Mouse (Mus musculus) bone marrow, adult 2 months (tissue): ENCODE results near the gene Usmg5. TPM values are rescaled to one million over a fixed set of nuclear protein-coding genes. Genes with fewer than 3 reads are reported as not detected.

Source experiments
- H3K27ac ChIP-seq: fragments of 200-500 bp; 2 replicates; pipeline ENCODE4 v1.5.1; 2012; ENCODE audit warnings: low read depth, mild to moderate bottlenecking, control low read depth, inconsistent platforms, low read length; ENCODE audit not compliant: control insufficient read depth, poor library complexity, insufficient read depth
- H3K4me1 ChIP-seq: fragments of 200-500 bp; 2 replicates; pipeline ENCODE4 v1.6.1; 2011; ENCODE audit warnings: low read length; ENCODE audit not compliant: control insufficient read depth, insufficient read depth
- H3K4me3 ChIP-seq: fragments of 200-500 bp; replicated peaks from 2 replicates; pipeline ENCODE3; 2011; ENCODE audit warnings: mild to moderate bottlenecking, low read depth, low read length, control low read depth; ENCODE audit not compliant: control insufficient read depth
- CTCF ChIP-seq: fragments of 200-500 bp; IDR thresholded peaks from 2 replicates; pipeline ENCODE4 v1.5.1; 2011; ENCODE audit warnings: low read length, control low read depth; ENCODE audit not compliant: control insufficient read depth, insufficient read depth
- POLR2A ChIP-seq: fragments of 200-500 bp; IDR thresholded peaks from 2 replicates; pipeline ENCODE4 v1.6.1; 2011; ENCODE audit warnings: low read depth, mild to moderate bottlenecking, control low read depth, low read length, borderline replicate concordance; ENCODE audit not compliant: control insufficient read depth
- WGBS: fragments of 180-500 bp; shearing (Covaris S2); methylation state at CpG from one replicate; pipeline ENCODE4 v1.1.7; 2018; 5-methylcytosine and 5-hydroxymethylcytosine counted together
- polyA plus RNA-seq: library from polyadenylated mRNA; stranded (reverse); fragments of >200 nt; gene quantifications from 2 replicates; pipeline ENCODE4 v1.2.4, GENCODE M21; 2011; ENCODE audit warnings: low replicate concordance; ENCODE audit not compliant: missing spikeins, insufficient read depth, insufficient read length

Usmg5 gene
- polyA plus RNA-seq, 1 experiment, result 341 TPM

- TF ChIP-seq POLR2A (no peak), CTCF (no peak)
- Histone ChIP-seq H3K27ac (no peak overlapping the region), H3K4me1 (no peaks in the 10 kb centered on the region; the same call in 1 of the 2 replicates), H3K4me3 (peak overlapping the region; percentile 32)
- 8% methylated on average over 7 of the region's 7 CpGs for WGBS
These were observed 40.6 kb downstream of the Usmg5 start for GRCm38 (mm10) chr19:47049840-47050239.

- TF ChIP-seq POLR2A (no peak), CTCF (no peak)
- 64% methylated on average over 4 of the region's 4 CpGs for WGBS
- Histone ChIP-seq H3K4me1 (no peaks in the 10 kb centered on the region; the same call in 1 of the 2 replicates), H3K4me3 (no peak overlapping the region), H3K27ac (no peak overlapping the region)
These were observed 41.4 kb downstream of the Usmg5 start for GRCm38 (mm10) chr19:47049061-47049460.

DNA sequence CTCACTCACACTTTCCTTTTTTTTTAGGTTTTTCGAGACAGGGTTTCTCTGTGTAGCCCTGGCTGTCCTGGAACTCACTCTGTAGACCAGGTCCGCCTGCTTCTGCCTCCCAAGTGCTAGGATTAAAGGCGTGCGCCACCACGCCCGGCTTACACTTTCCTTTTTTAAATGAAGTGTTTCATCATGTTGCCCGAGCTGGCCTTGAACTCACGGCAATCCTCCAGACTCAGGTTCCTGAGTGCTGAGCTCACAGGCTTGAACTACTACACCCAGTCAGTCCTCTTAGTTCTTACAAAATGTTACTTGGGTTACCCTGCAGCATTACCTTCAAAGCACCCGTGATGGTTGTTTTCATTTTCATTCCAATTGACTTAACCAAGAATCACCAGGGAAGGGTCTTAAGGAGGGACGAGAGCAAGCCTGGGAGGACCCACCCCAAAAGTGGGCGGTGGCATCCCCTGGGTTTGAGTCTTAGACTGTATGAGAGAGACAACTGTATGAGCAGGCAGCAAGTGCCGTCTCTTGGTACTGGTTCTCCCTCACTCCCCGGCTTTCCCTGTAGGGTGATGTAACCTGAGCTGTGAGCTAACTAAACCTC lies 43.1 kb downstream of the Usmg5 start:
- WGBS, result 87% methylated on average over 13 of the region's 13 CpGs
- no peak for TF ChIP-seq POLR2A
- no peak for TF ChIP-seq CTCF

GRCm38 (mm10) chr19:47046343-47046742 lies 44.1 kb downstream of the Usmg5 start:
- no peaks in the 10 kb centered on the region; the same call in 1 of the 2 replicates for H3K4me1 ChIP-seq
- H3K4me3 ChIP-seq, result no peak overlapping the region
- no peak overlapping the region for H3K27ac ChIP-seq
- TF ChIP-seq CTCF, result no peak
- no peak for TF ChIP-seq POLR2A
- 89% methylated on average over 1 of the region's 1 CpGs for WGBS

More for the DNA sequence above, 43.1 kb downstream of the Usmg5 start:
- Histone ChIP-seq H3K4me1 (no peaks in the 10 kb centered on the region; the same call in 1 of the 2 replicates), H3K4me3 (no peak overlapping the region), H3K27ac (no peak overlapping the region)

DNA sequence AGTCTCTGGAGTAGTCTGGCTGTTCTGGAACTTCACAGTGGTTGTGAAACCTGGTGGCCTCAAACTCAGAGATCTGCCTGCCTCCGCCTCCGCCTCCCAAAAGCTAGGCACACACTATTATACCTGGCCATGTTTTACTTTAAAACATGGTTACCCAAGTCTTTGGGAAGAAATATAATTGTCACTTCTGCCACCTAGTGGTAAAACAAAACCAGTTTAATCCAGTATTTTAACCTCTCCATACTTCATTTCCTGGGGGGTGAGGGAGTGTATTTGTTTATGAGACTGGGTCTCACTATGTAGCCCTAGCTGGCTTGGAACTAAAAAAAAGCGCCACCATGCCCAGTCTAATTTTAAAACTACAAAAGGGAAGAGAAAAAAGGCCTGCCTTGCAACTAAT lies 46.8 kb downstream of the Usmg5 start:
- Histone ChIP-seq H3K4me3 (no peak overlapping the region), H3K4me1 (no peaks in the 10 kb centered on the region), H3K27ac (no peak overlapping the region)
- 64% methylated on average over 3 of the region's 3 CpGs for WGBS
- TF ChIP-seq CTCF (no peak), POLR2A (no peak)

GRCm38 (mm10) chr19:47040720-47041473 lies 49.5 kb downstream of the Usmg5 start:
- Histone ChIP-seq H3K4me1 (no peaks in the 10 kb centered on the region), H3K4me3 (no peak overlapping the region), H3K27ac (no peak overlapping the region)
- 86% methylated on average over 3 of the region's 3 CpGs for WGBS
- no peak for TF ChIP-seq POLR2A
- no peak for TF ChIP-seq CTCF

DNA sequence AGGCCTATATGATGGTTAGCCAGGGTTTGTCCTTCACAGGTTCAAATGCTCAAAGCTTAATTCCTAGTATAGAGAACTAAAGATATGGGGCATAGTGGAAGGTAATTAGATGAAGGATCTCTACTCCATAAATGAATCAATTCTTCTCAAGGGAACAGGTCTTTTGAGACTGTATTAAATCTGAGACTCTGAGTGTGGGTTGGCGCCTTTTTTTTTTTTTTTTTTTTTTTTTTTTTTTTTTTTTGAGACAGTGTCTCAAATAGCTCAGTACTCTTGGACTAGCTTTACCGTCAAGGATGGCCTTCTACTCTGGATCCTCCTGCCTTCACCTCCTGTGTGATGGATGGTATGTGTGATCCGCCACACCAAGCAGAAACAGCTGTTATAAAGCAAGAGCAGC lies 53.9 kb downstream of the Usmg5 start:
- 76% methylated on average over 3 of the region's 3 CpGs for WGBS
- no peak overlapping the region for H3K4me3 ChIP-seq

DNA sequence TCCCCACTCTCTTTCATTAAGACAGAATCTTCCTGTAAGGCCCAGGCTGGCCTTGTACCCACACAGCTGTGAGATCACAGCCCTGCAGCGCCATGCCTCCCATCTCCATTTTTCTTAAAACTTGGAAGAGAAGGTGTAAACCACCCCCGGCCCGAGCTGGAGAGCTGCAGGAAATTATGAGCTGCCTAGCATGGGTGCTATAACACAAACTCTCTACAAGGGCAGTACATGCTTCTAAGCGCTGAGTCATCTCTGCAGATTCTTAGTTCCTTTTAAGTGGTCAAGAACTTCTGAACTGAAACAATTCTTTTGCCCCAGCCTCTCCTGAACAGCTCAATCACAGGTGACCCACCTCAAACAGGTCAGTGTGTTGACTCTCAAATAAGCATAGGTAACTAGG lies 55.5 kb downstream of the Usmg5 start:
- TF ChIP-seq POLR2A (no peak), CTCF (no peak)
- Histone ChIP-seq H3K4me1 (no peaks in the 10 kb centered on the region), H3K4me3 (no peak overlapping the region), H3K27ac (no peak overlapping the region)
- WGBS, result 60% methylated on average over 4 of the region's 4 CpGs

More for the DNA sequence above, 53.9 kb downstream of the Usmg5 start:
- H3K27ac ChIP-seq, result no peak overlapping the region
- H3K4me1 ChIP-seq, result no peaks in the 10 kb centered on the region
- TF ChIP-seq POLR2A, result no peak
- no peak for TF ChIP-seq CTCF

Other genes starting within 250 kb of the Usmg5 start
- gene Ina, start 75.9 kb downstream of the Usmg5 start, polyA plus RNA-seq, result not detected in 2 replicates
- gene Nt5c2, start 75.5 kb downstream of the Usmg5 start, polyA plus RNA-seq, result 21.9 and 39.2 TPM in 2 replicates
- gene Pcgf6, start 39.7 kb downstream of the Usmg5 start, polyA plus RNA-seq, result 5.0 and 7.0 TPM in 2 replicates
- gene Taf5, start 22.9 kb downstream of the Usmg5 start, polyA plus RNA-seq, result 6.9 and 8.2 TPM in 2 replicates
- 13.1 and 17.6 TPM in 2 replicates for gene Pdcd11, start 121 bp upstream of the Usmg5 start, polyA plus RNA-seq
- gene Calhm2, start 47.6 kb upstream of the Usmg5 start, polyA plus RNA-seq, result 5.1 and 8.4 TPM in 2 replicates
- not detected in 2 replicates for gene Calhm1, start 53.6 kb upstream of the Usmg5 start, polyA plus RNA-seq
- not detected in 2 replicates for gene Calhm3, start 67.1 kb upstream of the Usmg5 start, polyA plus RNA-seq
- gene Neurl1a, start 88.2 kb upstream of the Usmg5 start, polyA plus RNA-seq, result 2.9 and 4.6 TPM in 2 replicates